Mouse (Mus musculus): Measurements from ENCODE around the gene Gm37240. TPM values are rescaled to one million over a fixed set of nuclear protein-coding genes. Genes with fewer than 3 reads are reported as not detected.

Gm37240 gene
- polyA plus RNA-seq, 2 experiments from 2014 or later = 2.9 to 4.3 TPM

GRCm38 (mm10) chr3:85482636-85483035, 404.7 kb downstream of the Gm37240 start:
- no peak for ATAC-seq

DNA sequence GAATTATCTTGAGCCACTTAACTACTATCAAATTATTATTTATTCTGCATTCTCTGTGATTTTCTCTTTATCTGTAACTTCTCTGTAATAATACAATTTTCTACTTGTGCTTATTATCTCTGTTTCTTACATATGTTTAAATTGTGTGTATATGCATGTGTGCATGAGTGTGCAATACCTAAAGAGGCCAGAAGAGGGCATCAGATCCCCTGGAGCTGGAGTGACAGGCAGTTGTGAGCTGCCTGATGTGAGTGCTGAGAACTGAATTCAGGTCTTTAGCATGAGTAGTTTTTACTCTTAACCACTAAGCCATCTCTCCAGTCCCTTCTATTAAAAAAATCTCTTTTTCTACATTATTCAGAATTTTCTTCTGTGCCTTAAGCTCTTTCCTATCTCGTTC, 406.7 kb downstream of the Gm37240 start:
- ATAC-seq = no peak

DNA sequence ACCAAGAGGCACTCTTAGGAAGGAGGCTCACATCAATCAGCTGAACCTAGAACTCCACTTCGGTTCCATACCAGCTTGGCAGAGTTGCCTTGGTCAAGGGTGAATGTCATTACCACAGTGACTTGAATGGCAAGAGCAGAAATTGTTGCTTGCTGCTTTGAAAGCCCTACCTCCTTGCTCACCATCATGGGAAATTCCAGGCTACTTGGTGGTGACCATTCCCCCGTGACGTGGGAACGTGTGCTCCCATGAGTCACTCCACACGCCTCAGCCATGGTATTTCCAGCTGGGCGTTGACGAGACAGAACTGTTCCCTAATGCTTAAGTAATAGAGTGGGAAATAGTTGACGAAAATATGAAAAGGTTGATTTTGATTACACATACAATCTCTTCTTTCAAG, 408.6 kb downstream of the Gm37240 start:
- ATAC-seq = no peak

GRCm38 (mm10) chr3:85469711-85470110, 417.6 kb downstream of the Gm37240 start:
- no peak for ATAC-seq

DNA sequence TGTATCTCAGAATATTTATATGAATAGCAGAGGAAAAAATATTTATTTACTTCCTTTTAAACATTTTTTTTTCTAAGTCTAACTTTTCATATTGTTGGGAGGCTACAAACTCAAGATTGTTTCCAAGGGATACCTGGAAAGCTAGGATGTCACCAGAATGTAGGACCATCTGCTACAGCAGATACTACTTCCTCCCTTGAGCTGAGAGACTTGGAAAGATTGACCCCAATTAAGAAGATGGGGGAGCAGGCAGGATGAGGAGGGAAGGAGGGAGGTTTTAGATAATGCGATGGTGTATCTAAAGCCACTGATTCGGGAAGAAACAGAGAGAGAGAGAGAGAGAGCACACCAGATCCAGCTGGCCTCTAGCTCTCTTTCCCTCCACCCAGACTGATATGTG, 418.3 kb downstream of the Gm37240 start:
- ATAC-seq = no peak

- ATAC-seq = no peak
These were observed 421.9 kb downstream of the Gm37240 start for GRCm38 (mm10) chr3:85465283-85466025.

DNA sequence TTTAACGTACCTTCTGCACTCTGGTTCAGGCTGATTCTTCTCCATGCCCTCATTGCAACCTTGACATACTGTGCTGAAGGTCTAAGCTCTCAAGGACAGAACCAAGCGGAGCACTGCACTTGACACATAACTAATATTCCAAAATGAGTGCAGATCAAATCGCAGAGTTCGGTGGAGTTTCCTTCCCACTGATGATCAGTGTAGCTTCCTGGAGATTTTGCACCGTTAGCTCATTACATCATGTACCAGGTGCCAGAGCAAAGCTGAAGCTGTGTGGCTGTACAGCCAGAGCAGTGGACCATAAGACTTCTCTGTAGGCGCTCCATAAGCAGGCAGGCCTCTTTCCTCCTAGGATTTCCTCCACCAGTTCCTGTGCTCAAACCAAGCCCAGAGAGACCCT, 427.3 kb downstream of the Gm37240 start:
- ATAC-seq = no peak

DNA sequence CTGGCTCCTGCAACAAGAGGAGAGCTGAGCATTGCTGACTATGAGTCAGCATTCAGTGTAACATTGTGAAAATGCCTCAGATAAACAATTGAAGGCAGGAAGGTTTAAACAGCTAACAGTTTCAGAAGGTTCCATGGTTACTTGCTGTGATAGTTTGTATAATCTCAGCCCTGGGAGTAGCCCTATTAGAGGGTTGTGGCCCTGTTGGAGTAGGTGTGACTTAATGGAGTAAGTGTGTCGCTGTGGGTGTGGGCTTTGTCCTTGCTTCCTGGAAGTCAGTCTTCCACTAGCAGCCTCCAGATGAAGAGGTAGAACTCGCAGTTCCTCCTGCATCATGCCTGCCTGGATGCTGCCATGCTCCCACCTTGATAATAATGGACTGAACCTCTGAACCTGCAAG, 430.3 kb downstream of the Gm37240 start:
- no peak for ATAC-seq

GRCm38 (mm10) chr3:85455453-85455852, 431.9 kb downstream of the Gm37240 start:
- ATAC-seq = no peak

- no peak for ATAC-seq
These were observed 433.3 kb downstream of the Gm37240 start for GRCm38 (mm10) chr3:85454001-85454400.

GRCm38 (mm10) chr3:85449461-85449860, 437.9 kb downstream of the Gm37240 start:
- no peak for ATAC-seq

- no peak for ATAC-seq
These were observed 444.5 kb downstream of the Gm37240 start for GRCm38 (mm10) chr3:85442781-85443180.

DNA sequence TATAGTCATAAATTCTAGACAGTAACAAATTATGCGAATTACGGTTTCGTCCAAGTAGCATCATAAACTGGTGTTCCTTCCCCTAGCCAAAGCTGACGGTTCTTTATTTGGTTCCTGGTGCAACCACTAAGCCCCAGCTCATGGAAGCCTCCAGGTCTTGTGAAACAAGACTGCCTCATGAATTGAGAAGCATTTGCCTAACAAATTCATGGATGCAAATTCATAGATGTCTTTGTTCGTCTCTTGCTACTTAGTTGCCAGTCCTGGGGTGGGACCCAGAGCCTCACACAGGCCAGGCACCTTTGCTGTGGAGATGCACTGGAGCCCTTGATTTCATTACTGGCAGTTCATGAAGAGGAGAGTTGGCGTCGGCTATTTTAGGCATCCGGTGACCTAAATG, 445.1 kb downstream of the Gm37240 start:
- no peak for ATAC-seq

DNA sequence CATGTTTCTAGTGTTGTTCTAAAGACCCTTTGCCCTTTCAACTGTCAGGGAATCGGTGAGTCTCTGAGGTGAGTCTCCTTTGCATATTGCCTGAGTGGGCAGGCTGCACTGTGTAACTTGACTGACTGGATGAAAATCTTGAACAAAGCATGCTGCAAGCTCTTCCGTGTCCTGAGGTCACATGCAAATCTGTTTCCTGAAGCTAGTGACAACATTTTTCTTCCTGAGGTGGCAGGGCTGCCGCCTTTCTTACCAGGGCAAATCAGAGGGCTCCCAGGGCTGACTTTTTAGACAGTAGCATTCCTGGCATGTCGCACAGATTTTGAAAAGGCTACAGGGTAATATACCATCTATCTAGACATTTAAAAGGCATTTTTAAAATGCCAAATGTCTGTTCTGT, 451.9 kb downstream of the Gm37240 start:
- no peak for ATAC-seq

- ATAC-seq = no peak
These were observed 456.1 kb downstream of the Gm37240 start for GRCm38 (mm10) chr3:85431208-85431607.

GRCm38 (mm10) chr3:85423376-85423997, 463.8 kb downstream of the Gm37240 start:
- no peak for ATAC-seq

DNA sequence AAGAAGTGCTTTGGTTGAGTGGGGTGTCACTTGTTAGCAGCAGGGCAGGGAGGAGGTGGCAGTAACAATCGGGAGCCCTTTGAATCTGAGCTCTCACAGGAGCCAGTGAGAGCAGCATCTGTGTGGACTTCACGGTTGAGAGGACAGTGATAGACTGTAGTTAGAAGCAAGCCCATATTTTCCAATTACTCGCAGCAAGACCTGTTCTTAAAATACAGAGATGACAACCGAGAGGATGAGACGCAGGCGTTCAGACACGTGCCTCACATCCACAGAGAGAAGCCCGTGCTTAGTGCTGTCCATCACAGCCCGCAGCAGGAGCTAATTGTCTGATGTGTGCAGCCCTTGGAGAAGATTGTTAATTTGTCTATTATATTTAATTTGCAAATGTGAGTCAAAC, 465.9 kb downstream of the Gm37240 start:
- ATAC-seq = no peak

- no peak for ATAC-seq
These were observed 469.7 kb downstream of the Gm37240 start for GRCm38 (mm10) chr3:85417663-85418062.

DNA sequence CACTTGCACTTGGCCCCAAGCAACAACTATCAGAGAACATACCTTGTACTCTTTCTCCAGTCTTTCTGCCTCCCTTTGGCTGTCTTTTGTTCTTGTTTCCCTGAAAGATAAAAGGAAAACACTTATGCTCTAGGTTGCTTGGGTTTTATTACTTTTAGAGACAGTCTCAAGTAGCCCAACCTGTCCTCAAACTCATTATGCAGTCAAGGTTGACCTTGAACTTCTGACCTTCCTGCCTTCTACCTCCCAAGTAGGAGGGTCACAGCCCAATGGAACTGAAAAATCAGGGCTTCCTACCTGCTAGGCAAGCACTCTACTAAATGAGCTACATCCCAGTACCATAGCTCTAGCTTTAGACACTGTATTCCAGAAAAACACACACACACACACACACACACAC, 488.5 kb downstream of the Gm37240 start:
- no peak for ATAC-seq

DNA sequence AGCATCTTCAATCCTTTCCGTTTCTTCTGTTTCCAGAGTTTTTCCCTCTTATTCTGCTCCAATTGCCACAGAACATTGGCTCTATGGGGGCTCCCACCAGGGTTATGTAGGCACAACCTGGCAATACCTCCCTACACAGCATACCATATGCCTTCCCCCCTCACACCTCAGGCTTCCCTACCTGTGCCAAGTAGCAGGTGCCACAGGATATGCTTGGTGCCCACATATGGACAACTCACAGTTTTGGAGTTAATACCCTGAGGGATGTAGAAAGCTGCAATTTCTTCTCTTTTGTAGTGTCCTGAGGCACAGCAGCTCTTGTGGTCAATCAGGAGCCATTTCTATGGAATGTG, 488.9 kb downstream of the Gm37240 start:
- ATAC-seq = no peak

- no peak for ATAC-seq
These were observed 489.4 kb downstream of the Gm37240 start for GRCm38 (mm10) chr3:85397816-85398482.

- ATAC-seq = no peak
These were observed 493.9 kb downstream of the Gm37240 start for GRCm38 (mm10) chr3:85393395-85393794.

DNA sequence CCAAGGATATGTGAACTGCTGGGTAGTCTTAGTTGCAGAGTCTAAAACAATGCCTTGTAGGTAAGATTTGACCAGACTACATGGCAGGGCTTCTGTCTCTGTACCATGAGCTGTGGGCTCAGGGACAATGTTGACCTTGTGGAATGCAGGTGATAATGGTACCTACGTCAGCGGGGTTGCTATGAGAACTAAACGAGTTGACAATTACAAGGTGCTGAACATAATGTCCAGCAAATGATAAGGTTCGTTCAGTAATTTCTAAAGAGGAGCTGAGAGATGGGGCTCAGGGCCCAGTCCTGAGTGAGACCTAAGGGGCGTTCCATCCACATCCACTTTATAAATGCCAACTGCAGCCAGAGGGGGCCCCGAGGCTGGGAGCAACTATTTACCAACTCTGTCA, 495.6 kb downstream of the Gm37240 start:
- ATAC-seq = no peak

- ATAC-seq = no peak
These were observed 496.2 kb downstream of the Gm37240 start for GRCm38 (mm10) chr3:85391111-85391510.

All from activated CD4-positive, CD25-positive, alpha-beta regulatory T cell, adult 4 months (primary cell).